Mouse (Mus musculus) thymus, adult 2 months (tissue): ENCODE results near the gene Cdk5. TPM values are rescaled to one million over a fixed set of nuclear protein-coding genes. Genes with fewer than 3 reads are reported as not detected.

ENCODE experiments used
- DNase-seq: peaks from one replicate; pipeline ENCODE4 v3.0.0; 2021
- H3K27ac ChIP-seq: fragments of 200-500 bp; 2 replicates; pipeline ENCODE4 v1.5.1; 2012; ENCODE audit warnings: low read length, control low read depth; ENCODE audit not compliant: control insufficient read depth, insufficient read depth
- H3K27me3 ChIP-seq: fragments of 200-500 bp; 2 replicates; pipeline ENCODE4 v1.6.1; 2012; ENCODE audit warnings: mild to moderate bottlenecking, low read length, moderate library complexity, mixed read lengths; ENCODE audit not compliant: control insufficient read depth, insufficient read depth
- H3K36me3 ChIP-seq: fragments of 200-500 bp; 2 replicates; pipeline ENCODE4 v1.6.1; 2012; ENCODE audit warnings: mild to moderate bottlenecking, low read length, moderate library complexity; ENCODE audit not compliant: control insufficient read depth, insufficient read depth
- H3K4me1 ChIP-seq: fragments of 200-500 bp; replicated peaks from 2 replicates; pipeline ENCODE4 v1.6.1; 2012; ENCODE audit warnings: low read length; ENCODE audit not compliant: control insufficient read depth, insufficient read depth
- H3K4me3 ChIP-seq: fragments of 200-500 bp; 2 replicates; pipeline ENCODE4 v1.5.1; 2012; ENCODE audit warnings: mild to moderate bottlenecking, low read length, control low read depth, moderate library complexity; ENCODE audit not compliant: control insufficient read depth, insufficient read depth
- CTCF ChIP-seq: fragments of 200-500 bp; IDR thresholded peaks from 2 replicates; pipeline ENCODE4 v1.5.1; 2012; ENCODE audit warnings: mild to moderate bottlenecking, control low read depth, low read length, moderate library complexity, borderline replicate concordance; ENCODE audit not compliant: control insufficient read depth, poor library complexity, insufficient read depth; ENCODE audit errors: extremely low read depth
- POLR2A ChIP-seq: fragments of 200-500 bp; IDR thresholded peaks from 2 replicates; pipeline ENCODE4 v1.6.1; 2012; ENCODE audit warnings: mild to moderate bottlenecking, low read length, control low read depth, moderate library complexity; ENCODE audit not compliant: control insufficient read depth, poor library complexity, insufficient read depth; ENCODE audit errors: extremely low read depth
- WGBS: fragments of 180-500 bp; shearing (Covaris S2); methylation state at CpG from one replicate; pipeline ENCODE4 v1.1.7; 2018; 5-methylcytosine and 5-hydroxymethylcytosine counted together
- polyA plus RNA-seq: library from polyadenylated mRNA; depleted of rRNA; stranded (reverse); fragments of >200 nt; gene quantifications from 2 replicates; pipeline ENCODE4 v1.2.3, GENCODE M21; 2012

The Cdk5 gene
- polyA plus RNA-seq, 1 experiment: 87.0 TPM

GRCm38 (mm10) chr5:24425421-24426036 lies 2.2 kb upstream of the Cdk5 start:
- peak overlapping the region; percentile 72 for H3K4me3 ChIP-seq
- H3K27ac ChIP-seq: no peak overlapping the region
- H3K27me3 ChIP-seq: no peaks in the 10 kb centered on the region
- DNase-seq: peak; percentile 79
- no peak for TF ChIP-seq CTCF
- TF ChIP-seq POLR2A: no peak
- peaks cover 11% of the 10 kb centered on the region for H3K36me3 ChIP-seq
- peaks cover 28% of the 10 kb centered on the region for H3K4me1 ChIP-seq
- WGBS: under 1% methylated on average over 28 of the region's 30 CpGs

GRCm38 (mm10) chr5:24424861-24425411 lies 1.6 kb upstream of the Cdk5 start:
- Histone ChIP-seq H3K27me3 (no peaks in the 10 kb centered on the region), H3K4me1 (peaks cover 28% of the 10 kb centered on the region), H3K27ac (peak overlapping the region; percentile 91), H3K4me3 (peak overlapping the region; percentile 72), H3K36me3 (peaks cover 8% of the 10 kb centered on the region)
- under 1% methylated on average over 60 of the region's 60 CpGs for WGBS
- DNase-seq: peak; percentile 84
- TF ChIP-seq POLR2A (peak; percentile 90), CTCF (peak; percentile 52; the same call in 1 of the 2 replicates)

GRCm38 (mm10) chr5:24424004-24424781 lies 863 bp upstream of the Cdk5 start:
- H3K36me3 ChIP-seq: peaks cover under 1% of the 10 kb centered on the region
- peak overlapping the region; percentile 91 for H3K27ac ChIP-seq
- peak overlapping the region; percentile 72 for H3K4me3 ChIP-seq
- no peak for TF ChIP-seq POLR2A
- TF ChIP-seq CTCF: no peak
- 14% methylated on average over 21 of the region's 21 CpGs for WGBS
- peaks cover 28% of the 10 kb centered on the region for H3K4me1 ChIP-seq
- no peaks in the 10 kb centered on the region for H3K27me3 ChIP-seq
- no peak for DNase-seq

GRCm38 (mm10) chr5:24420381-24420780 lies 2.9 kb downstream of the Cdk5 start:
- Histone ChIP-seq H3K27ac (no peak overlapping the region), H3K36me3 (no peaks in the 10 kb centered on the region), H3K27me3 (no peaks in the 10 kb centered on the region), H3K4me1 (peaks cover 18% of the 10 kb centered on the region), H3K4me3 (no peak overlapping the region)
- DNase-seq: no peak
- TF ChIP-seq CTCF: no peak
- no peak for TF ChIP-seq POLR2A
- WGBS: 98% methylated on average over 9 of the region's 9 CpGs

- no peak overlapping the region for H3K4me3 ChIP-seq
- 0 out of 2 replicates have a peak, but pooled peaks cover 4% of the 10 kb centered on the region for H3K4me1 ChIP-seq
- TF ChIP-seq CTCF: no peak
- no peak for TF ChIP-seq POLR2A
- WGBS: 97% methylated on average over 10 of the region's 10 CpGs
- H3K27ac ChIP-seq: no peak overlapping the region
- no peaks in the 10 kb centered on the region for H3K36me3 ChIP-seq
- DNase-seq: no peak
- H3K27me3 ChIP-seq: no peaks in the 10 kb centered on the region; the same call in 1 of the 2 replicates
These were observed 5.7 kb downstream of the Cdk5 start for GRCm38 (mm10) chr5:24417587-24417986.

- TF ChIP-seq POLR2A (no peak), CTCF (no peak; the same call in 1 of the 2 replicates)
- 21% methylated on average over 21 of the region's 21 CpGs for WGBS
- DNase-seq: peak; percentile 74
- Histone ChIP-seq H3K27ac (no peak overlapping the region), H3K4me3 (no peak overlapping the region), H3K4me1 (0 out of 2 replicates have a peak, but pooled peaks cover 4% of the 10 kb centered on the region), H3K27me3 (no peaks in the 10 kb centered on the region; the same call in 1 of the 2 replicates), H3K36me3 (no peaks in the 10 kb centered on the region)
These were observed 7.1 kb downstream of the Cdk5 start for GRCm38 (mm10) chr5:24416222-24416736.

- WGBS: 86% methylated on average over 13 of the region's 13 CpGs
These were observed 9.4 kb downstream of the Cdk5 start for GRCm38 (mm10) chr5:24413938-24414337.

More at GRCm38 (mm10) chr5:24413938-24414337, 9.4 kb downstream of the Cdk5 start:
- no peak overlapping the region for H3K27ac ChIP-seq
- TF ChIP-seq CTCF (0 out of 2 replicates have a peak, but pooled peaks have one; percentile 0), POLR2A (no peak)
- no peak overlapping the region for H3K4me3 ChIP-seq
- 0 out of 2 replicates have a peak, but pooled peaks cover 4% of the 10 kb centered on the region for H3K4me1 ChIP-seq
- no peak for DNase-seq
- no peaks in the 10 kb centered on the region for H3K36me3 ChIP-seq
- no peaks in the 10 kb centered on the region; the same call in 1 of the 2 replicates for H3K27me3 ChIP-seq
